Mouse (Mus musculus) limb, embryonic 15.5 days (tissue): Measurements from ENCODE around the gene Adcy10. TPM values are rescaled to one million over a fixed set of nuclear protein-coding genes. Genes with fewer than 3 reads are reported as not detected.

Source experiments
- ATAC-seq: fragments of 200-750 bp; cut with Nextera tagmentation; 2 replicates; pipeline ENCODE4 v1.8.0; 2017; ENCODE audit warnings: low read depth, moderate TSS enrichment; ENCODE audit not compliant: insufficient number of reproducible peaks, low FRiP score, low TSS enrichment
- H3K27ac ChIP-seq: fragments of 300-500 bp; sonication (generic); 2 replicates; pipeline ENCODE4 v1.5.1; 2015; ENCODE audit warnings: moderate library complexity, mild to moderate bottlenecking, inconsistent platforms
- H3K27me3 ChIP-seq: fragments of 300-500 bp; sonication (generic); 2 replicates; pipeline ENCODE4 v1.6.1; 2015; ENCODE audit warnings: inconsistent platforms
- H3K36me3 ChIP-seq: fragments of 300-500 bp; sonication (generic); 2 replicates; pipeline ENCODE4 v1.6.1; 2015; ENCODE audit warnings: inconsistent platforms
- H3K4me1 ChIP-seq: fragments of 300-500 bp; sonication (generic); 2 replicates; pipeline ENCODE4 v1.6.1; 2015; ENCODE audit warnings: inconsistent platforms
- H3K4me2 ChIP-seq: fragments of 300-500 bp; sonication (generic); 2 replicates; pipeline ENCODE4 v1.6.1; 2015; ENCODE audit warnings: mild to moderate bottlenecking, inconsistent platforms
- H3K4me3 ChIP-seq: fragments of 300-500 bp; sonication (generic); 2 replicates; pipeline ENCODE4 v1.5.1; 2015; ENCODE audit warnings: mild to moderate bottlenecking, inconsistent platforms
- H3K9ac ChIP-seq: fragments of 300-500 bp; sonication (generic); 2 replicates; pipeline ENCODE4 v1.6.1; 2015; ENCODE audit warnings: inconsistent platforms
- H3K9me3 ChIP-seq: fragments of 300-500 bp; sonication (generic); 2 replicates; pipeline ENCODE4 v1.6.1; 2016; ENCODE audit warnings: inconsistent platforms
- WGBS: fragments of 180-500 bp; shearing (Covaris S2); methylation state at CpG from one replicate; pipeline ENCODE4 v1.1.7; 2015; 5-methylcytosine and 5-hydroxymethylcytosine counted together
- polyA plus RNA-seq: library from polyadenylated mRNA; unstranded; fragments of >200 nt; fragmentation: Nextera tagmentation; extraction: Ambion mirVana; gene quantifications from 2 replicates; pipeline ENCODE4 v1.2.1, GENCODE M21; 2015

Adcy10 gene
- polyA plus RNA-seq, 1 experiment from 2014 or later: 0.13 TPM

DNA sequence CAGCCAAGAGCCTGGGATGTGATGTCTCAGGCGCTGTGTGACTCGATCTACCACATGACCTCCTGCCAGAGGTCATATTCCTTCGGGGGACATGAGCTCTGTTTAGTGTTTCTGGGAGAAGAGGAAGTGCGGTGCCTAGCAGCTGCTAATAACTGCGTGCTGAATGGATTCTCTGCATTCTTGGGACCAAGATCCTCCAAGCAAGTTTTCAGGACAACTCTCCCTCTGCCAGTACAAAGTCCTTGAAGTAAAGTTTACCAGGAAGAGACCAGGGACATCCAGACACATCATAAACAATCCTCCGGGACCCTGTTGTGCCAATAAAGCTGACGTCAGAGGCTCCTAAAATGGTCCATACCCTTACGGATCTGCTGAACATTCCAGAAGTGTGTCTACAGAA, 102.9 kb downstream of the Adcy10 start:
- Histone ChIP-seq H3K4me1 (peaks cover 8% of the 10 kb centered on the region), H3K27me3 (no peaks in the 10 kb centered on the region), H3K36me3 (peaks cover 14% of the 10 kb centered on the region), H3K4me3 (no peak overlapping the region), H3K4me2 (no peak overlapping the region), H3K9ac (no peak overlapping the region), H3K9me3 (no peaks in the 10 kb centered on the region), H3K27ac (no peak overlapping the region)
- WGBS: 20% methylated on average over 8 of the region's 8 CpGs
- no peak for ATAC-seq

DNA sequence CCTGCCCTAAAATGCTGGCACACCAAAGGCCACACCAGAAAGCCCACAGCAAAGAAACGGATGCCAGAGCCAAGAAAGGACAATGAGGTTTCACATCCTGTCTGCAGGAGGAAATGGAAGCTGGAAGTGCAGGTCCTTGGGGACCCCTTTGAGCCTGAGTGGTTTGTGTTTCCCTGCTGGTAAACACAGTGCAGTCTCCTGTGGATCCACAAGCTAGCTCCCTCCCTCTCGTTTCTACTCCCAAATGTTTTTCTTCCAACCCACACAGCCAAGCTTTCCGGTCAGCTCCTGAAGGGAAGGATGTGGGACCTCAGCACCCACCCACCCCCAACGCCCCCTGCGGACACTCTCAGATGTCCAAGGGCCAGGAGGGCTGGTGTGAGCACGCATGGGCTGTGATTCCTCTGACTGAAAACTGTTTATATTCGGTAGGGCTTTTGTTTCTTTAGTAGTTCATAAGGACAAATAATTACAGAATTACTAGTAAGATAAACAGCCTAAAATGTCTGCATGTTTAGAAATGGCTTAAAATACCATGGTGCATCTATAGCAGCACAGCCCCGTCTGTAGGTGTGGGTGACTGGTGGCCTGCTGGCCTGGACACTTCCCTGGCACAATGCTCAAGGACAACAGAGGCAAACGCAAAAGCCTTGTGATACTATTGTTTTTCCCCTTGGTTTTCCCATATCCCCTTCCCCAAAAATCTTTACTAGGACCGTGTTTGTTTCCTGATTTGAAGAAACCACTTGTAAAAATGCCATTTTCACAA, 104.5 kb downstream of the Adcy10 start:
- Histone ChIP-seq H3K9ac (no peak overlapping the region), H3K4me2 (no peak overlapping the region), H3K27me3 (no peaks in the 10 kb centered on the region), H3K4me3 (no peak overlapping the region), H3K27ac (peak overlapping the region; percentile 50), H3K4me1 (peaks cover 6% of the 10 kb centered on the region), H3K9me3 (no peaks in the 10 kb centered on the region), H3K36me3 (peaks cover 27% of the 10 kb centered on the region)
- WGBS: 46% methylated on average over 10 of the region's 10 CpGs
- ATAC-seq: no peak

DNA sequence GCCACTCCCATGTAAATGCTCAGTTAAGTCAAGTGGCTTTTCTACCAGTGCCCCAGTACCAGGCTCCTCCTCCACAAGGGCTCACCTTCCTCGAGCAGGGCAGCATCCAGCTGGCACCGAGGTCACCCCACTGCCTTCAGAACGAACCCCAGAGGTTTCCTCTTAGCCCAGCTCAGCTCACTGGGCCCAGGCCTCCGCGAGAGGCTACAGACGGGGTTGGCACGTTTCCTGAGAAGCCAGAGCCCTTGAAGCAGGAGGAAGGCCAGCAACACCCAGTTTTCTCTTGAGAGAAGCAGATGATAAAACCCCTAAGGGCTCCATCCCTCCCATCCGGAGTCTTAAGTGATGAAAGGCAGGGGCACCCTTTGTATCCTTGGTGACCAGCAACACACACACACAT, 105.8 kb downstream of the Adcy10 start:
- WGBS: 76% methylated on average over 8 of the region's 8 CpGs
- Histone ChIP-seq H3K36me3 (peaks cover 40% of the 10 kb centered on the region), H3K4me1 (peaks cover 1% of the 10 kb centered on the region), H3K4me3 (no peak overlapping the region), H3K9ac (no peak overlapping the region), H3K9me3 (no peaks in the 10 kb centered on the region), H3K27me3 (no peaks in the 10 kb centered on the region), H3K27ac (no peak overlapping the region), H3K4me2 (no peak overlapping the region)
- no peak for ATAC-seq

DNA sequence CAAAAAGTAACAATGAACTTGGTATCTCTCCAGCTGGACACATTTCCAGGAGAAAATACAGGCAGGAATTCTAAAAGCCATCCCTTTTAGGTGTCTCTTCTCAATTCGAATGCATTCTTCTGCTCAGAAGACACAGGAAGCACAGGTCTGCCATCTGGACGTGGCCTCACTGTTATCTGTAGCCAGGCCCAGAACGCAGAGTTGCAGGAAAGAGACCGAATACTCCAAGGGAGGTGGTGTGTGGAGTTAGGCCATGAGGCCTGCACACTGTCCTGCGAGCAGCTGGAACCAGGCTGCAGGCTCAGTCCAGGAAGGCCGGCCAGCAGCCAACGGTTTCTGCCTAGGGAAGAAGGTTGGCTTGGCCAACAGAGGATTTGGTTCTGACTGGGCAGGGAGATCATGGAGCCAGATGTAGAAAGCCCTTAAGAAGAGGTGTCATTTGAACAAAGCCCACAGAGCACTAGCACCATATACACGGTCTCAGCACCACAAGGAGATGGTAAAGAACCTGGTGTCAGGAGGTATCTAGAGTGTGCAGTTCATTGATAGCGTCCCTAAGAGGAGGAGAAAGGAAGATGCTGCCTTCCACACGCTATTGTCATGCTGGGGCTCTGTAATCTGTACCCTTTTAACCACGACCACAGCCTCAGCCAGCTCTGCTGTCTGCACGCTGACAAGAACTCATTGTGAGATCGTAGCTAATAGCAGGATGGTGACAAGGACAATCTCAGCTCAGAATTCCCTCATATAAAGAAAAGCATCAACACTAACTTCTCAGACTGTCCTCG, 107.5 kb downstream of the Adcy10 start:
- Histone ChIP-seq H3K4me3 (no peak overlapping the region), H3K36me3 (peaks cover 51% of the 10 kb centered on the region), H3K9ac (no peak overlapping the region), H3K4me2 (no peak overlapping the region), H3K27me3 (no peaks in the 10 kb centered on the region), H3K4me1 (no peaks in the 10 kb centered on the region; the same call in 1 of the 2 replicates), H3K9me3 (no peaks in the 10 kb centered on the region), H3K27ac (no peak overlapping the region)
- 88% methylated on average over 14 of the region's 14 CpGs for WGBS
- ATAC-seq: no peak

DNA sequence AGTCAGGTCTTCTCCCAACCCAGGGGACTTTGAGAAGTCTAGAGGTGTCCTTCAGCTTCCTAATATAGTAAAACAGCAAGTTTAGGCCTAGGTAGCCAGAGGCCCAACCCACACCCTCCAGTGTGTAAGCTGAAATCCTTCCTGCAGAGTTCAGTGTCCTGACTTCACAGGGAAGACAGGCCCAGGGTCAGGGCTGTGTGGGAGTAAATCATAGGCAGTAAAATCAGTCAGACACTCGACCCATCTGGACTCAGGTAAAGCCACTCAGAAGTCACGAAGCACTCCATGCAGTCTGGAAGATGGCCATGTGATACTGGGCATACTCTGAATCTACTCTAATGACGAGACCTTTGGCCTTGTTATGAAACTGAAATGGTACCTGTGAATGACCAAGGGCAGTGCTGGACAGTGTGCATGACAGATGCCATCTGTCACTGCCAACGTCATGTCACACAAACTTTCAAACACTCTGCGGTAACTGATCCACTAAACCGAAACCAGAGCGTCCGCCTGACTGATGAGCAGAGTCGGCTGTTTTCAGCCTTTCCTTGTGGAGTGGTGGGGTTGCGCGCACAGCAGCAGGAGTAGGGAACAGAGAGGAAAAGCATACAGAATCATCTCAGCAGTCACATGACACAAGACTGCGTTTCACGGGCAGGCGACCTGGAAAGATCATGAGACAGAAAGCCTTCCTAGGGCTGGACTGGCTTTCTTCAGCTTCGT, 109.9 kb downstream of the Adcy10 start:
- Histone ChIP-seq H3K27ac (no peak overlapping the region), H3K36me3 (peaks cover 71% of the 10 kb centered on the region), H3K4me3 (no peak overlapping the region), H3K4me1 (no peaks in the 10 kb centered on the region), H3K9ac (no peak overlapping the region), H3K4me2 (no peak overlapping the region), H3K27me3 (no peaks in the 10 kb centered on the region), H3K9me3 (no peaks in the 10 kb centered on the region)
- 78% methylated on average over 15 of the region's 15 CpGs for WGBS
- ATAC-seq: no peak

DNA sequence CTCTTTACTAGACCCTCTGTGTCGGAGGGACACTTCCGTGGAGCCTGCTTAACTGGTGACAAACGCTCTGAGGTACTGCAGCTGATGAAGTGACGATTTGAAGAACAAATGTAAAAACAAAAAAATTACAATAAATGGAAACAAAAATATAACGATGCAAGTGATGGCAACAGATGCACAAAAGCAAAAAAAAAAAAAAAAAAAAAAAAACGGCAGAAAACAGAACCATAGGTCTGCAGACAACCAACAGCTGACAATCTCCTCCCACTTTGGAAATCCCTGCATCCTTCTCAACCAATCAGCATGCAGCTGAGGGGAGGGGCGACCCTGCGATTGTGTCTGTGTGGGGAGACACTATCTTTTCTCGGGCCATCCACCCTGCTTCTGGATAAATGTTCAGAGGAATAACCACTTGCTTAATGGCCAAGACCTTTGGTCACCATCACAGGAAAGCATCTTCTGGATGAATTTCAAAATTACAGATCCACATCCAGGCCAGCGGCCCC, 116.8 kb downstream of the Adcy10 start:
- no peaks in the 10 kb centered on the region for H3K27me3 ChIP-seq
- peaks cover 74% of the 10 kb centered on the region for H3K36me3 ChIP-seq
- H3K27ac ChIP-seq: no peak overlapping the region
- no peaks in the 10 kb centered on the region for H3K9me3 ChIP-seq
- no peak overlapping the region for H3K4me3 ChIP-seq
- 80% methylated on average over 10 of the region's 10 CpGs for WGBS
- no peak for ATAC-seq
- H3K4me2 ChIP-seq: no peak overlapping the region
- H3K9ac ChIP-seq: no peak overlapping the region
- no peaks in the 10 kb centered on the region for H3K4me1 ChIP-seq

DNA sequence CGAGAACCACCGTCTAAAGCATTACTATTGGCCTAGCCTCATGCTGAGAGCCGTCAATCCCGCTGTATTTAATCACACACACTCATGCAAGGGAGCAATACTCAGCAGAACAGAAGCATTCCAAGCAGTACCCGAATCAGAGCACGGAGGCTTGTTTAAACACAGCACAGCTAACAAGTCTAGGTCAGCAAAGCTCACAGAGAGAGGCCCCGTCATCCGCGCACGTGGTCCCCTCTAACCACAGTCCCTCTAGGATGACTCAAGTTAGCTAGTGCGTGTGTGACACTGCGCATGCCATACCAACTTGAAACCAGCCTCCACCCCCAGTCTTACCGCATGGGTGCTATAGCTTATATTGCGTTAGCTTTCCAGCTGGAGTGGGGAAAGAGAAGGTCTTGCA, 118.2 kb downstream of the Adcy10 start:
- Histone ChIP-seq H3K9me3 (no peaks in the 10 kb centered on the region), H3K4me2 (no peak overlapping the region), H3K4me1 (no peaks in the 10 kb centered on the region), H3K27ac (no peak overlapping the region), H3K9ac (no peak overlapping the region), H3K4me3 (no peak overlapping the region), H3K27me3 (no peaks in the 10 kb centered on the region), H3K36me3 (peaks cover 77% of the 10 kb centered on the region)
- ATAC-seq: no peak
- 89% methylated on average over 14 of the region's 14 CpGs for WGBS

DNA sequence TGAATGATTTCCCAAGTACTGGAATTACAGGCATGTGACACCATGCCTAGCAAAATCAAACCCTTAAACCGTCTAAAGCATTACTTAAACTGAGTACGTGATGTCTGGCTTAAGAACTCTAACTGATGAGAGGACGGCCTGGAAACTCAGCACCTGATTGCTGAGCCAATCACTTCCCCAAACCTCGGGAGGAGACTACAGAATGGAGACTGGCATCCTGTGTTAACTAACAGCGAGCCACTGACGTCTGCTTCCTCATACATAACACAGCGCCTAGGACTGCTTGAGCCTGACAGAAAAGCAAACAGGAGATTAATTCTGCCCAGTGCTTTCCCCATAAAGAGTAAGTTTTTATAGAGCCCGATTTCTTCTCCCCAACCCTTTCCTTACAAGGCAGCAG, 119.2 kb downstream of the Adcy10 start:
- no peaks in the 10 kb centered on the region for H3K27me3 ChIP-seq
- no peaks in the 10 kb centered on the region for H3K4me1 ChIP-seq
- H3K4me2 ChIP-seq: no peak overlapping the region
- ATAC-seq: no peak
- no peak overlapping the region for H3K9ac ChIP-seq
- H3K9me3 ChIP-seq: no peaks in the 10 kb centered on the region
- no peak overlapping the region for H3K27ac ChIP-seq
- peaks cover 68% of the 10 kb centered on the region for H3K36me3 ChIP-seq
- WGBS: 84% methylated on average over 8 of the region's 8 CpGs
- H3K4me3 ChIP-seq: no peak overlapping the region

DNA sequence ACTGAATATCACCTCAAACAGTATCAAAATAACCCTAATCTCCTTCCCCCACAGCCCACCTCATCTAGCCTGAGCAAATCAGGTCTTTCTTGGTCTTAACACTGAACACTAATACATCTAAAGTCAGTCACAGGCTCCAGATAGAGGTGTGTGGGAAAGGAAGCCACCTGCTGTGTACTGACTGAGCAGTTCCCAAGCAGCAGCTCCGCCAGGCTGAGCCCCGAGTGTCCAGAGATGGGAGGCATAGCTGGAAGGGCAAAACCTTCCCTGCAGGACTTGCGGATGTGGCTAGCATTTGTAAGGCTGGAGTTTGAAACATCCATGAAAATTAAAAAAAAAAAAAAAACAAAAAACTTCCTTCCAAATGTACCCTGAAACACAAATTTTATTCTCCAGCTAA, 120.1 kb downstream of the Adcy10 start:
- no peaks in the 10 kb centered on the region for H3K27me3 ChIP-seq
- H3K27ac ChIP-seq: no peak overlapping the region
- H3K36me3 ChIP-seq: peaks cover 63% of the 10 kb centered on the region
- no peak overlapping the region for H3K4me3 ChIP-seq
- H3K9me3 ChIP-seq: no peaks in the 10 kb centered on the region
- no peak overlapping the region for H3K9ac ChIP-seq
- ATAC-seq: no peak
- WGBS: 80% methylated on average over 3 of the region's 3 CpGs
- H3K4me2 ChIP-seq: no peak overlapping the region
- no peaks in the 10 kb centered on the region for H3K4me1 ChIP-seq

DNA sequence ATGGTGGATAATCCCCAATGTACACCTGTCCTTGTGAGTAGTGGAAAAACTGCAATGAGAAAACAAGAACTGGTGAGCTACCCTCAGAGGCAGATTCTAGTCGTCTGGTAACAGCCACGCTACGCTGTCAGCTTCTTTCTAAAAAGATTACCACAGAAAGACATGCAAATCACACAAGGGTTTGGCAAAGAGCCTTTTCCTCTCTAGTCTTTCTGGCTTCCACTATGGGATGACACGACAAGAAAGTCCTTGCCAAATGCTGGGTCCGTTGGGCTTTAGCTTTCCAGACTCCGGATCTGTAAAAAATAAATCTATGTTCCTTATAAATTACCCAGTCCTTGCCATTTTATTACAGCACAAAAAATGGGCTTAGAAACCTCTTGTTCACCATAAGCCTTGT, 120.8 kb downstream of the Adcy10 start:
- H3K36me3 ChIP-seq: peaks cover 62% of the 10 kb centered on the region
- 79% methylated on average over 6 of the region's 6 CpGs for WGBS

DNA sequence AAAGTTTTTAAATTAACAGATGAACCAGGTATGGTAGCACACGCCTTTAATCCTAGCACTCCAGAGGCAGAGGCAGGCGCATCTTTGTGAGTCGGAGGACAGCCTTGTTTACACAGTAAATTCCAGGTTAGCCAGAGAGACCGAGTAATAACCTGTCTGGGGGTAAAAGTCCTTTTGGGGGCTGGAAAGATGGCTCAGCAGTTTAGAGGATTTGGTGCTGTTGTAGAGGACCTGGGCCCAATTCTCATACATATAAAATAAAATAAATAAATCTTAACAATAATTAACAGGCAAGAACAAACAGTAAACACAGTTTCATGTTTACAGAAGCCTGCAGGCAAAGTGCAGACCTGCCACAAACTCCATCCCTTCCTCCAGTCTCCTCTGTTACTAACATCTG, 123.9 kb downstream of the Adcy10 start:
- Histone ChIP-seq H3K9ac (no peak overlapping the region), H3K36me3 (peaks cover 37% of the 10 kb centered on the region), H3K27ac (no peak overlapping the region), H3K4me3 (no peak overlapping the region), H3K4me2 (no peak overlapping the region), H3K27me3 (no peaks in the 10 kb centered on the region), H3K9me3 (no peaks in the 10 kb centered on the region), H3K4me1 (0 out of 2 replicates have a peak, but pooled peaks cover 4% of the 10 kb centered on the region)
- no peak for ATAC-seq
- WGBS: 62% methylated on average over 4 of the region's 4 CpGs

More for the DNA sequence above, 120.8 kb downstream of the Adcy10 start:
- Histone ChIP-seq H3K27ac (no peak overlapping the region), H3K9ac (no peak overlapping the region), H3K4me3 (no peak overlapping the region), H3K4me2 (no peak overlapping the region), H3K4me1 (0 out of 2 replicates have a peak, but pooled peaks cover 2% of the 10 kb centered on the region), H3K9me3 (no peaks in the 10 kb centered on the region), H3K27me3 (no peaks in the 10 kb centered on the region)
- no peak for ATAC-seq
